Mouse (Mus musculus): ENCODE results near the gene Gm156. TPM values are rescaled to one million over a fixed set of nuclear protein-coding genes. Genes with fewer than 3 reads are reported as not detected.

Gm156 gene
- polyA plus RNA-seq, 1 experiment from 2014 or later: not detected

GRCm38 (mm10) chr6:129740069-129740721 is 43.9 kb downstream of the Gm156 start, which contains the start of gene Klri2:
Klri2 (minus strand) TSS chr6:129740484.
- Histone ChIP-seq H3K4me1 (ENCODE audit: insufficient read depth) (no peaks in the 10 kb centered on the region), H3K36me3 (ENCODE audit: insufficient read depth) (no peaks in the 10 kb centered on the region), H3K9me3 (ENCODE audit: low read depth, low read length) (no peaks in the 10 kb centered on the region), H3K27ac (ENCODE audit: low read depth) (no peak within 1 kb of the TSS), H3K9ac (no peak within 1 kb of the TSS), H3K4me3 (ENCODE audit: low read depth, low read length) (no peak within 1 kb of the TSS), H3K27me3 (ENCODE audit: insufficient read depth, low read length) (no peaks in the 10 kb centered on the region), H3K4me2 (no peak within 1 kb of the TSS)
- no peak for ATAC-seq (ENCODE audit: insufficient read depth)
- WGBS: 66% methylated on average over 2 of the region's 2 CpGs
- no peak for TF ChIP-seq CTCF (IDR thresholded peaks at IDR 0.05; ENCODE audit: low read depth)
- DNase-seq: no peak

- no peaks in the 10 kb centered on the region for H3K36me3 ChIP-seq (ENCODE audit: insufficient read depth)
- ATAC-seq (ENCODE audit: insufficient read depth) (no peak), DNase-seq (no peak)
- TF ChIP-seq CTCF (IDR thresholded peaks at IDR 0.05; ENCODE audit: low read depth): no peak
- H3K4me2 ChIP-seq: no peak overlapping the region
- no peak overlapping the region for H3K27ac ChIP-seq (ENCODE audit: low read depth)
- H3K27me3 ChIP-seq (ENCODE audit: insufficient read depth, low read length): no peaks in the 10 kb centered on the region
- no peak overlapping the region for H3K9ac ChIP-seq
- no peaks in the 10 kb centered on the region for H3K4me1 ChIP-seq (ENCODE audit: insufficient read depth)
- no peak overlapping the region for H3K4me3 ChIP-seq (ENCODE audit: low read depth, low read length)
- H3K9me3 ChIP-seq (ENCODE audit: low read depth, low read length): no peaks in the 10 kb centered on the region
Observed at GRCm38 (mm10) chr6:129736414-129736813, 47.7 kb downstream of the Gm156 start.

GRCm38 (mm10) chr6:129727237-129727636 is 56.8 kb downstream of the Gm156 start:
- DNase-seq (no peak), ATAC-seq (ENCODE audit: insufficient read depth) (no peak)
- Histone ChIP-seq H3K9me3 (ENCODE audit: low read depth, low read length) (no peaks in the 10 kb centered on the region), H3K4me3 (ENCODE audit: low read depth, low read length) (no peak overlapping the region), H3K36me3 (ENCODE audit: insufficient read depth) (no peaks in the 10 kb centered on the region), H3K4me1 (ENCODE audit: insufficient read depth) (no peaks in the 10 kb centered on the region), H3K27ac (ENCODE audit: low read depth) (no peak overlapping the region), H3K27me3 (ENCODE audit: insufficient read depth, low read length) (no peaks in the 10 kb centered on the region), H3K4me2 (no peak overlapping the region), H3K9ac (no peak overlapping the region)
- no peak for TF ChIP-seq CTCF (IDR thresholded peaks at IDR 0.05; ENCODE audit: low read depth)
- WGBS: 80% methylated on average over 1 of the region's 1 CpGs

GRCm38 (mm10) chr6:129721390-129721789 is 62.7 kb downstream of the Gm156 start:
- no peaks in the 10 kb centered on the region for H3K36me3 ChIP-seq (ENCODE audit: insufficient read depth)
- no peaks in the 10 kb centered on the region for H3K9me3 ChIP-seq (ENCODE audit: low read depth, low read length)
- no peak for ATAC-seq (ENCODE audit: insufficient read depth)
- WGBS: 45% methylated on average over 1 of the region's 1 CpGs
- no peak for TF ChIP-seq CTCF (IDR thresholded peaks at IDR 0.05; ENCODE audit: low read depth)
- no peak for DNase-seq
- H3K9ac ChIP-seq: no peak overlapping the region
- H3K4me3 ChIP-seq (ENCODE audit: low read depth, low read length): no peak overlapping the region
- no peak overlapping the region for H3K4me2 ChIP-seq
- no peaks in the 10 kb centered on the region for H3K27me3 ChIP-seq (ENCODE audit: insufficient read depth, low read length)
- no peaks in the 10 kb centered on the region for H3K4me1 ChIP-seq (ENCODE audit: insufficient read depth)
- no peak overlapping the region for H3K27ac ChIP-seq (ENCODE audit: low read depth)

- no peak for ATAC-seq (ENCODE audit: insufficient read depth)
- 24% methylated on average over 3 of the region's 3 CpGs for WGBS
- H3K4me1 ChIP-seq (ENCODE audit: insufficient read depth): no peaks in the 10 kb centered on the region
Observed at GRCm38 (mm10) chr6:129720487-129720886, 63.6 kb downstream of the Gm156 start.

GRCm38 (mm10) chr6:129717032-129717431 is 67.0 kb downstream of the Gm156 start, which contains the start of gene Klri1:
Klri1 (minus strand) TSS chr6:129717132.
- no peak for ATAC-seq (ENCODE audit: insufficient read depth)
- Histone ChIP-seq H3K36me3 (ENCODE audit: insufficient read depth) (no peaks in the 10 kb centered on the region), H3K27me3 (ENCODE audit: insufficient read depth, low read length) (no peaks in the 10 kb centered on the region), H3K27ac (ENCODE audit: low read depth) (no peak within 1 kb of the TSS), H3K4me1 (ENCODE audit: insufficient read depth) (no peaks in the 10 kb centered on the region), H3K9me3 (ENCODE audit: low read depth, low read length) (no peaks in the 10 kb centered on the region), H3K4me3 (ENCODE audit: low read depth, low read length) (no peak within 1 kb of the TSS), H3K9ac (no peak within 1 kb of the TSS), H3K4me2 (no peak within 1 kb of the TSS)
- no peak for TF ChIP-seq CTCF (IDR thresholded peaks at IDR 0.05; ENCODE audit: low read depth)
- DNase-seq: no peak
- WGBS: 88% methylated on average over 4 of the region's 4 CpGs

More at GRCm38 (mm10) chr6:129720487-129720886, 63.6 kb downstream of the Gm156 start:
- no peaks in the 10 kb centered on the region for H3K36me3 ChIP-seq (ENCODE audit: insufficient read depth)
- no peak overlapping the region for H3K27ac ChIP-seq (ENCODE audit: low read depth)
- no peak for DNase-seq
- H3K9ac ChIP-seq: no peak overlapping the region
- no peaks in the 10 kb centered on the region for H3K9me3 ChIP-seq (ENCODE audit: low read depth, low read length)
- no peak overlapping the region for H3K4me2 ChIP-seq
- H3K27me3 ChIP-seq (ENCODE audit: insufficient read depth, low read length): no peaks in the 10 kb centered on the region
- no peak overlapping the region for H3K4me3 ChIP-seq (ENCODE audit: low read depth, low read length)
- no peak for TF ChIP-seq CTCF (IDR thresholded peaks at IDR 0.05; ENCODE audit: low read depth)

Other genes with a start within 250 kb of the Gm156 start
- gene Klre1, start 206.4 kb downstream of the Gm156 start, polyA plus RNA-seq (2014; fragmentation: Nextera tagmentation; extraction: Ambion mirVana): not detected in 2 replicates
- gene Klrd1, start 192.5 kb downstream of the Gm156 start, polyA plus RNA-seq (2014; fragmentation: Nextera tagmentation; extraction: Ambion mirVana): not detected in 2 replicates
- 0.15 TPM in 1 of 2 replicates, not detected in the other for gene Klrk1, start 160.4 kb downstream of the Gm156 start, polyA plus RNA-seq (2014; fragmentation: Nextera tagmentation; extraction: Ambion mirVana)
- not detected in 2 replicates for gene Klrc3, start 140.9 kb downstream of the Gm156 start, polyA plus RNA-seq (2014; fragmentation: Nextera tagmentation; extraction: Ambion mirVana)
- gene Klrc2, start 123.6 kb downstream of the Gm156 start, polyA plus RNA-seq (2014; fragmentation: Nextera tagmentation; extraction: Ambion mirVana): not detected in 2 replicates
- gene Klrc1, start 105.3 kb downstream of the Gm156 start, polyA plus RNA-seq (2014; fragmentation: Nextera tagmentation; extraction: Ambion mirVana): 0.12 TPM in 1 of 2 replicates, not detected in the other
- gene Klri1, start 67.1 kb downstream of the Gm156 start, polyA plus RNA-seq (2014; fragmentation: Nextera tagmentation; extraction: Ambion mirVana): not detected in 2 replicates
- not detected in 2 replicates for gene Klri2, start 43.8 kb downstream of the Gm156 start, polyA plus RNA-seq (2014; fragmentation: Nextera tagmentation; extraction: Ambion mirVana)
- gene Gm17631, start 78.4 kb upstream of the Gm156 start, polyA plus RNA-seq (2014; fragmentation: Nextera tagmentation; extraction: Ambion mirVana): not detected in 2 replicates
- gene Klra17, start 92.4 kb upstream of the Gm156 start, polyA plus RNA-seq (2014; fragmentation: Nextera tagmentation; extraction: Ambion mirVana): not detected in 2 replicates
- gene Klra5, start 133.4 kb upstream of the Gm156 start, polyA plus RNA-seq (2014; fragmentation: Nextera tagmentation; extraction: Ambion mirVana): not detected in 2 replicates
- not detected in 2 replicates for gene Klra6, start 242.7 kb upstream of the Gm156 start, polyA plus RNA-seq (2014; fragmentation: Nextera tagmentation; extraction: Ambion mirVana)